Mouse (Mus musculus) heart, adult 18-20 months (tissue): Measurements from ENCODE around the gene Olfr890. TPM values are rescaled to one million over a fixed set of nuclear protein-coding genes. Genes with fewer than 3 reads are reported as not detected.
"Not testable (repeated sequence)": the region's sequence is repeated elsewhere in the genome, so short reads cannot be mapped to it uniquely, and the experiment has no call there.

Experiments used
- DNase-seq, 2 experiments: peaks; one replicate each; pipeline ENCODE4 v3.0.0; 2021 to 2022; ENCODE audit warnings: mixed read lengths in 1 of 2
- long read RNA-seq, 2 experiments: library from polyadenylated mRNA; stranded (forward); transcript quantifications; one replicate each; pipeline ENCODE4 v2.0.0; 2021
- total RNA-seq, 2 experiments: library from RNA; stranded (reverse); gene quantifications; 2 replicates each; pipeline ENCODE4 v1.2.3; 2021

Olfr890 gene
- not detected for total RNA-seq
- long read RNA-seq, experiment 1 = 0 reads
- long read RNA-seq, experiment 2 = 0 reads

DNA sequence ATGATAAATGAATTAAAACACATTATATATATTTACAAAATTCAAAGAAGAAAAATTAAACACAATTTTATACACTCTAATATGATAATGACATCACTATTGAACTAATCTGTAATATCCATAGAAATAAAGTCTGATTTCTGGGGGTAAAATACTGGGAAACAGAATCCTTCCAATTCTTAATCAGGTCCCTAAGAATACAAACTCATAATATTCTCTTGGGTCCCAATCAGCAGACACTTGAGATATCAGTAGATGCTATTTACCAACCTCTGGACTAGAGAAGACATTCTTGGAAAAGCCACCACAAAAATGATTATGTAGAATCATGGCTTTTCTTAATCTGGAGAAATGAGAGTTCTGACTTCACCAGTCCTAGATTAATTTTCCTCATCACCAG is at the start of gene Olfr890:
Olfr890 (plus strand) TSS at position 301 of the 400 bp plus-strand sequence.
- DNase-seq = no peak

DNA sequence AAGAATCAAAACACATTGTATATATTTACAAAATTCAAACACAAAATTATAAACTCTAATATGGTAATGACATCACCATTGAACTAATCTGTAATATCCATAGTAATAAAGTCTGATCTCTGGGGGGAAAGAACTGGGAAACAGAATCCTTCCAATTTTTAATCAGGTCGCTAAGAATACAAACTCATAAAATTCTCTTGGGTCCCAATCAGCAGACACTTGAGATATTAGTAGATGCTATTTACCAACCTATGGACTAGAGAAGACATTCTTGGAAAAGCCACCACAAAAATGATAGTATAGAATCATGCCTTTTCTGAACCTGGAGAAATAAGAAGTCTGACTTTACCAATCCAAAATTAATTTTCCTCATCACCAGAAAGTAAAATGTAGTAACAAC is 34.5 kb upstream of the Olfr890 start, which contains the start of gene Olfr888:
Olfr888 (plus strand) TSS at position 301 of the 400 bp plus-strand sequence.
- no peak for DNase-seq

DNA sequence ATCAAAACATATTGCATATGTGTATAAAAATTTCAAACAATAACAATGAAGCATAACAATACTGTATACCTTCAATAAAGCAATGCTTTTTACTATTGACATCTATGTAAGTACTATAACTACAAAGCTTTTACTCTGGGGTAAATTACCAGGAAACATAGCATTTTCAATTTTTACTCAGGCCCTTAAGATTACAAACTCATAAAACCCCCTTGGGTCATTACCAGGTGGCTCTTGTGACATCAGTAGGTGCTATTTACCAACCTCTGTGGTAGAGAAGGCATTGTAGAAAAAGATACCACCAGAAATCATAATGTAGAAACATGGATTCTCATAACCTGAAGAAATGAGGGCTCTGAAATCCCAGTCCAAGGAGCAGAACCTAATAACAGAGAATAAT is 27.4 kb upstream of the Olfr890 start, which contains the start of gene Olfr889:
Olfr889 (plus strand) TSS at position 301 of the 400 bp plus-strand sequence.
- no peak for DNase-seq

DNA sequence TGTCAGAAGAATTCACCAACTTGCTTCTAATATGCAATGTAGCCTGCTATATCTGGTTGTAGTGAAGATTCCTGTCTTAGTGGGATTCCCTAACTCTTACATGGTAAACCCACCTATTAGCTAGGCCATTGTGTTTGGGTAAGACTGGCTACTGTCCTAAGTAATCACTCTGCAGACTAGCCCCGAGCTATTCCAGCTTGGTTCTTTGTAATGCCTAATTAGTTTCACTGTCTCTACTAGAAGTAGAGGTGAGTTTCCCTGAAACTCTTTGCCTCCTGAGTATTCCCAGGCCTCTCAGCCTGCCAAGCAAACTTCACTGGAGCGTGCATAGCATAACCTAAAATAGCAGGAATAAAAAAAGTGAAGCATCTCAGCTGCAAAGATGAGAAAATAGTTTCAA is 26.0 kb downstream of the Olfr890 start:
- DNase-seq = not testable (repeated sequence)

DNA sequence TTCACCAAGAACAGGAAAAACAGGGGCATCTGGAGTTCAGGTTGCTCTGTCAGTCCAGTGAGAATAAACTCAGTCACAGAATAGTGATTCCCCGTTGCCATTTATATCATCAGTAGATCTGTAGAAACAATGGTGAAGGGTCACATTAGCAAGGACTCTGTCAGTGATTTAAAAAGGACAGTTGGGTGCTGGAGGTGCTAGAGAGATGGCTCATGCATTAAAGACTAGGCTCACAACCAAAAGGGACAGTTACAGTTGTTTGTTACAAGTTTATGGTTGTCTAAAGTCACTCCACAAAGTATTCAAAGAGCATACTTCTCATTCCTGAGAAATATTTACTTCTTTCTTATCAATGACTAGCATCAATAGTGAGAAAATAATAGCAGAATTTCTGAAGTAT is 38.4 kb downstream of the Olfr890 start, which contains the start of gene Olfr891:
Olfr891 (minus strand) TSS at position 101 of the 400 bp plus-strand sequence.
- DNase-seq = no peak

Other genes starting within 250 kb of the Olfr890 start
- not detected for gene Olfr145, start 245.8 kb upstream of the Olfr890 start, total RNA-seq
- not detected for gene Olfr878, start 224.7 kb upstream of the Olfr890 start, total RNA-seq
- not detected for gene Olfr881, start 150.7 kb upstream of the Olfr890 start, total RNA-seq
- not detected for gene Olfr883, start 116.7 kb upstream of the Olfr890 start, total RNA-seq
- not detected for gene Olfr884, start 96.0 kb upstream of the Olfr890 start, total RNA-seq
- gene Olfr885, start 81.2 kb upstream of the Olfr890 start, total RNA-seq = not detected
- gene Olfr887, start 58.4 kb upstream of the Olfr890 start, total RNA-seq = not detected
- not detected for gene Olfr888, start 34.4 kb upstream of the Olfr890 start, total RNA-seq
- gene Olfr889, start 27.3 kb upstream of the Olfr890 start, total RNA-seq = not detected
- gene Olfr891, start 38.3 kb downstream of the Olfr890 start, total RNA-seq = not detected
- gene Olfr893, start 65.8 kb downstream of the Olfr890 start, total RNA-seq = not detected
- gene Olfr894, start 75.5 kb downstream of the Olfr890 start, total RNA-seq = not detected
- gene Olfr143, start 110.3 kb downstream of the Olfr890 start, total RNA-seq = not detected
- not detected for gene Olfr895, start 125.3 kb downstream of the Olfr890 start, total RNA-seq
- not detected for gene Olfr896-ps1, start 148.6 kb downstream of the Olfr890 start, total RNA-seq
- gene Olfr25, start 186.5 kb downstream of the Olfr890 start, total RNA-seq = not detected
- not detected for gene Olfr898, start 205.9 kb downstream of the Olfr890 start, total RNA-seq
- not detected for gene Olfr250, start 224.4 kb downstream of the Olfr890 start, total RNA-seq
- not detected for gene Olfr251, start 234.6 kb downstream of the Olfr890 start, total RNA-seq